Mouse (Mus musculus) skeletal muscle tissue, adult 2 months (tissue): ENCODE data around the gene Acad9.

Experiments used
- DNase-seq: peaks from one replicate; pipeline ENCODE4 v3.0.0-alpha.2; 2012; ENCODE audit warnings: low read depth, low spot score

Acad9 gene

GRCm38 (mm10) chr3:36065843-36066651 lies at the start of gene Acad9:
Acad9 (plus strand) TSS chr3:36065979.
- DNase-seq, result peak; percentile 90

- no peak for DNase-seq
These were observed 40.0 kb upstream of the Acad9 start for GRCm38 (mm10) chr3:36025732-36026131.

DNA sequence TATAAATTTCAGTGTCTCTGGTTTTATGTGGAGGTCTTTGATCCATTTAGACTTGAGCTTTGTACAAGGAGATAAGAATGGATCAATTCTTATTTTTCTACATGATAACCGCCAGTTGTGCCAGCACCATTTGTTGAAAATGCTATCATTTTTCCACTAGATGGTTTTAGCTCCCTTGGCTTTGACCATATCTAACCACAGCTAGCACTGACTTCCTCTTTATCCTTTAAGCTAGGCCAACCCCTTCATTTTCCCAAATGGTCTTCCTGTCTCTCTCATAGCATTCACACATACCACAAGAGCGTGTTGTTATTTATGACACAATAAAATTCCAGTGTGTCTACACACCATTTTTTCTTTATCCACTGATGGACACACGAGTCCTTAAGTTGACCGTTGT lies 35.8 kb upstream of the Acad9 start:
- no peak for DNase-seq

DNA sequence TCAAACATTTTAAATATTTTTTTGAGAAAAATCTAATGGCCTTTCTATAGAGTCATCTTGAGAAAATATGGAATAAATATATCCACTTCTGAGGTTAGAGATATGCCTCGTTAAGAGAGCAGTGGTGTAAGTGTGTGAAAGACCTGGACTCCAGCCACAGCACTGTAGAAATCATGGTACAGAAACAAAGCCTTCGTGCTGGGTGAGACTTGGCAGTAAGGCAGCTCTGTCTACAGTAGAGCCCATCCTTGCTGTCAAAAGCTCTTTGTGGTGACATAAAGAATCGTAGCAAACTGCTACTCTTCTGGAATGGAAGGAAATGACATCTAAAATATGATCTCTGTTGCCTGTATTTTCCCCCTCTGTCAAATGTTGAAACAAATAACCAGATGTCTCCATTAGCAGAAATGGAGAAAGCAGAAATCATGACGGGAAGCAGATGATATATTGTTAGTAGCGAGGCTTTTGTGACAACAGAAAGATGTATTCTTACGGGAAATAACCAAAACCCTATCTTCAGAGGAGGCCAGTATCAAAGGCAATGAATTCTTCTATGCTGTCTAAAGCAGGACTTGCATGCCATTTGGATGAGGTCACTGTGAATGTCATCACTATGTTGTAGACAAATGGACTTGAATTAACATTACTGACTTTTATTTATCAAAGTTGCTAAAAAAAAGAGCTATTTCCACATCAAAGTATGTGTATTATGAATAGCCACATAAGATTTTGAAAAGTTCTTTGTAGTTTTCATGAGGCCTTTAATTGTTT lies 33.9 kb upstream of the Acad9 start:
- DNase-seq, result no peak

DNA sequence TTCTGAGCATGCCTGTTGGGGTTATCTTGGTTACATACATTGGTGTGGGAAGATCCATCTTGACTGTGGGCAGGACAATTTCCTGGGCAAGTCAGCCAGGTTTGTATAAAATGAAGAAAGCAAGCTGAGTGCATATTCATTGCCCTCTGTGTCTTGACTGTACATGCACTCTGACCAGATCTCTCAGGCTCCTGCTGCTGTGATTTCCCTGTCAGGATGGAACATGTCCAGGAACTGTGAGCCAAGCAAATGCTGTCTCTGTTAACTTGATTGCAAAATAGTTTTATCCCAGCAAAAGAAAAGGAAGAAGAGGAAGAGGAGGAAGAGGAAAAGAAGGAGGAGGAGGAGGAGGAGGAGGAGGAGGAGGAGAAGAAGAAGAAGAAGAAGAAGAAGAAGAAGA lies 21.3 kb upstream of the Acad9 start:
- no peak for DNase-seq

DNA sequence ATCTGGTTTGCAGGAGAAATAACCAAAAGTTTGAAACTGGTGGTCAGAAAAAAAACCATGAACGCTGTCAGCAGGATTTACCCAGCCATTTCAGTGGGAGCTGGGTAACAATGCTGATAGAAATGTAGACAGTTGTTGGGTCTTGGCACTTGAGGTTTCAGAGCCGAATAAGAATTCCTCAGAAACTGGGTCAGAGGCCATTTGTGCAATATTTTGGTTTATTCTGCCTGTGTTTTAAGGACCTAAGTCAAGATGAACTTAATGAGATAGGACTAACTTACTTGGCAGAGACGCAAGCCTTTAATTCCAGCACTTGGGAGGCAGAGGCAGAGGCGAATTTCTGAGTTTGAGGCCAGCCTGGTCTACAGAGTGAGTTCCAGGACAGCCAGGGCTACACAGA lies 20.7 kb upstream of the Acad9 start:
- no peak for DNase-seq

DNA sequence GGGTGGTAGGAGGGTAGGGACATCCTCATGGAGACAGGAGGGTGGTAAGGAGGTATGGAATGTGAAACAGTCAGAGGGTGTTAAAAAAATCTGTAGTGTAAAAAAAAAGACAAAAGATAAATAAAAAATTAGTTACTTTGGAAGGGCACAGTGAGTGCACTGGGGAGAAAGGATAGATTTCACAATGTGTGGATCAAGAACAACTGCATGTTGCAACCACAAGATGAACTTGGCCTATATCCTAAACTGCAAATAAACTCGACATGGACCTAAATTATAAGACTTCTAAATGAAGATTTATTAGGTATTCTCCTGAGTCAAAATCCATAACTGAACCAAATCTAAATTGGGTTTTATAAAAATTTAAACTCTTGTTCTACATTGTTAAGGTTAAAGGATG lies 16.7 kb upstream of the Acad9 start:
- no peak for DNase-seq

DNA sequence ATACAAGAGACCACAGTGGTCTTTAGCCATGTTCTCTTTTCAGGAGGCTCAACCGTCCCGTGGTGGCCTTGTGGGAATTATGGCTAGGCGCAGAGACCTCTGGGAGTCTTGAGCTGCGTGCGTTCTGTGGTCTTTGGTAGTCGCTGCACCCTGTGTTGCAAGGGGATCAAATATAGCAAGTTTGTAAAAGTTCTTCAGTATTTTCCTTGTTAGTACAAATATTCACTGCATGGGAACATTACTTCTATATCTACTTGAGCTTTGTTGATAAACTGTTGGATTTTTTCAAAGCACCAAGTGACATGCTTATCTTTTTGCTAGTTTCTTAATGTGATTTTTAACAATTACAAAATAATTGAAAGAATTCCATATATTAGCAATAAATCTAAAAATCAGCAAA lies 12.3 kb upstream of the Acad9 start, which contains the start of gene Ccdc144b:
Gene Ccdc144b, minus strand, starts transcription at position 101 of the 400 bp plus-strand sequence.
- no peak for DNase-seq

- no peak for DNase-seq
These were observed 5.5 kb upstream of the Acad9 start for GRCm38 (mm10) chr3:36060096-36060850.

DNA sequence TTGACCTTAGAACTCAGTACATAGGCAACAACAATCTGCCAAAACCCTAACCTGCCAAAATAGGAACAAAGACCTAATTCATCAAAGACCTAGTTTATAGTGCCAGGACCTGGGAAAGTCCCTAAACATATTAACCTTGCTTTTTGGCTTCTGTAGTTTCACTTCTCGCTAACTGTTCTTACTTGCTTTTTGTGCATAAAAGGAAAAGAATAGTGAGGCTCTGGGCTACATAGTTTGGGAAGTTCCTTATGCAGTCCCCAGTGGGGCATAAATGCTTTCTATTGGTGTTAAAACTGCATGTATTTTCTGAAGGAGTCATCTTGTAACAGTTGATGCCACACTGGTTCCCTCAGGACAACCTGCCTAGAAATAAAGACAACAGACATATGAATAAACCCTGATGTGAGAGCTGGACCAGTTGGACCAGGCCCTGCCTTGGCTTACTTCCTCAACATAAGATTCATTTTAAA lies 1.2 kb upstream of the Acad9 start:
- no peak for DNase-seq

GRCm38 (mm10) chr3:36065166-36065565 lies 613 bp upstream of the Acad9 start:
- no peak for DNase-seq

DNA sequence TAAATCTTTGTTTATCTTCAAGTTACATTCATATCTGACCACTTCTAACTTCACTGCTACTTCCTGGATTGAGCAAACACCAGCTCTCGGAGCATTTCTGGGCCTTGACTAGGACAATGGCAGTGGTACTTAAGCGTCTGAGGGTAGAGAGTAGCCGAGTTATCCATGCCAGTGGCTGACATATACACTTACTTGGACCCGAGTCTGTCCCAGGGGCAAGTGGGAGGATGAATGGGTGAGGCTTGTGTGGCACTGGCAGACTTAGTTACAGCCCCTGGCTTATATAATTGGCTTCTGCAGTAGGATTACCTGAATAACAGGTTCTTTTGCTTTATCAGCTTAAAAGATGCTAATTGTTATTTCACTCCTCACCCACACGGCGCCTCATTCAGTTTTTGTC lies 2.0 kb downstream of the Acad9 start:
- no peak for DNase-seq

GRCm38 (mm10) chr3:36070436-36070835 lies 4.7 kb downstream of the Acad9 start:
- DNase-seq, result no peak

GRCm38 (mm10) chr3:36071047-36071446 lies 5.3 kb downstream of the Acad9 start:
- DNase-seq, result no peak

DNA sequence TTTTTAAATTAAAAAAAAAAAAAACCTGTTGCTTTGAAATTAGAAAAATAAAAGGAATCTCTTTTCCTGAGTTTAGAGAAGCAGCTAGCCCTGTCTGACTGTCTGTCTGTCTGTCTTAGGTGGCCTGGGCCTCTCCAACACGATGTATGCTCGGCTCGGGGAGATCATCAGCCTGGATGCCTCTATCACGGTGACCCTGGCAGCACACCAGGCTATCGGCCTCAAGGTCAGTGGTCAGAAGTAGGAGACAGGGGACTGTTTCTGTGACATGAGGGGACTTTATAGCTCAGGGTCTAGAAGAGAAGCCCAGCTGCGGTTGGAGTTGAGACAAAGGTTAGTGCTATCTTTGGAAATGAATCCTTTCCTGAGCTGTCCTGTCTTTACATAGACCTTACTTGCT lies 8.5 kb downstream of the Acad9 start:
- DNase-seq, result no peak

- DNase-seq, result no peak
These were observed 9.7 kb downstream of the Acad9 start for GRCm38 (mm10) chr3:36075466-36075865.

DNA sequence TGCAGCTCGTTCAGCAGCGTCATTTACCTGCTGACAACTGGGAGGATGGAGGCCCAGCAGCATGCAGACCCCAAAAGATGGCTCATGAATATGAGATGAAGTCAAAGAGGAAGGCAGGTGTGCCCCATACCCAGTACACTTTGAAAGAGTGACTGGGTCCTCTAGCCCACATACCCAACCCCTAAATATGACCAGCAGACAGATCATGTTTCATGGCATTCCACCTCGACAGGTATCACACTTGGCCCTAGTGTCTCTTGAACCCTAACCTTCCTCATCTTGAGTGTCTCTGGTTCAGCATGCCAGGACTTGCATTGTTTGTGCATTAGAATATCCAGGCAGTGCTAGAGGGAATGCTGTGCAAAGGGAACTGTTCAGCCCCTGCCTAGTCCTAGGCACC lies 11.6 kb downstream of the Acad9 start:
- DNase-seq, result no peak

GRCm38 (mm10) chr3:36079886-36080285 lies 14.1 kb downstream of the Acad9 start:
- DNase-seq, result no peak

GRCm38 (mm10) chr3:36080741-36081140 lies 15.0 kb downstream of the Acad9 start:
- DNase-seq, result no peak

GRCm38 (mm10) chr3:36082843-36083242 lies 17.1 kb downstream of the Acad9 start:
- no peak for DNase-seq

GRCm38 (mm10) chr3:36083381-36083780 lies 17.6 kb downstream of the Acad9 start:
- DNase-seq, result no peak

DNA sequence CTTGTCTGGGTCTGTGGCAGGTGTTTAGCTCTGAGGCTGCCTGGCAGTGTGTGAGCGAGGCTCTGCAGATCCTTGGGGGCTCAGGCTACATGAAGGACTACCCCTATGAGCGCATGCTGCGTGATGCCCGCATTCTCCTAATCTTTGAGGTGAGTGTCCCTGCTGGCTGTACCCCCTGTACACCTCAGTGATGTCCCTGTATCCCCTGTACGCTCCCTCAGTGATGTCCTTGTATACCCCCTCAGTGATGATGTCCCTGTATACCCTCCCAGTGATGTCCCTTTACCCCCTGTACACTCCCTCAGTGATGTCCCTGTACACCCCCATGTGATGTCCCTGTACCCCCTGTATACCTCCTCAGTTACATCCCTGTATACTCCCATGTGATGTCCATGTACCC lies 19.6 kb downstream of the Acad9 start:
- DNase-seq, result no peak
